Mouse (Mus musculus) erythroblast, embryonic 14.5 days (primary cell): ENCODE data around the gene Lap3. TPM values are rescaled to one million over a fixed set of nuclear protein-coding genes. Genes with fewer than 3 reads are reported as not detected.

Experiments used
- H3K27me3 ChIP-seq: 2 replicates; pipeline ENCODE4 v1.6.1; 2012; ENCODE audit warnings: inconsistent platforms; ENCODE audit not compliant: control insufficient read depth
- H3K36me3 ChIP-seq: 2 replicates; pipeline ENCODE4 v1.6.1; 2012; ENCODE audit warnings: mild to moderate bottlenecking, inconsistent platforms; ENCODE audit not compliant: control insufficient read depth
- H3K4me1 ChIP-seq: 2 replicates; pipeline ENCODE4 v1.6.1; 2012; ENCODE audit warnings: inconsistent platforms; ENCODE audit not compliant: control insufficient read depth
- H3K4me3 ChIP-seq: replicated peaks from 2 replicates; pipeline ENCODE3; 2012; ENCODE audit warnings: moderate library complexity, mild to moderate bottlenecking, inconsistent platforms
- H3K9me3 ChIP-seq: 2 replicates; pipeline ENCODE4 v1.6.1; 2012; ENCODE audit warnings: low read length, inconsistent platforms, mixed read lengths; ENCODE audit not compliant: control insufficient read depth
- GATA1 ChIP-seq: IDR thresholded peaks from 2 replicates; pipeline ENCODE4 v1.6.1; 2012; ENCODE audit warnings: low read length, inconsistent platforms, mixed read lengths
- TAL1 ChIP-seq: IDR thresholded peaks from 3 replicates; pipeline ENCODE4 v1.6.1; 2012; ENCODE audit warnings: low read length, inconsistent platforms, mixed read lengths
- polyA plus RNA-seq: library from polyadenylated mRNA; stranded (reverse); fragments of >175 nt; gene quantifications from 2 replicates; pipeline ENCODE4 v1.2.3, GENCODE M21; 2012

The Lap3 gene
- polyA plus RNA-seq, 1 experiment = 0.49 TPM

DNA sequence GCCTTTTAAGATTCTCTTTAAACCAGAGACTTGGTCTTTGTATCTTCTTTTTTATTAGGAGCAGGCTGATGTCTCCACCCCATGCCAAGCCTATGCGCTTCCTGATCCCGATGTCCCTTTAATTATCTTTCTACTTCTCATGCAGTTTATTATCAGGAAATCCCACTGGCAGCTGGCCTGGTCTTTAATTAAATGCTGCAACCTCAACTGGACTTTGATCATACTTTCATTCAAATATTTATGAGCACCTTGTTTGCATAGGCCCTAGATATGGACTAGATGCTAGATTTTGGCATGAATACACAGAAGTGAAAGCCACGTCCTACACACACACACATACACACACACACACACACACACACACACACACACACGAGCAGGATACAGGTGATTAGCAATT is 1.4 kb upstream of the Lap3 start:
- Histone ChIP-seq H3K4me1 (peaks cover 21% of the 10 kb centered on the region), H3K9me3 (no peaks in the 10 kb centered on the region), H3K36me3 (peaks cover 7% of the 10 kb centered on the region), H3K4me3 (no peak overlapping the region), H3K27me3 (peaks cover 9% of the 10 kb centered on the region)
- TF ChIP-seq GATA1 (no peak), TAL1 (no peak)

DNA sequence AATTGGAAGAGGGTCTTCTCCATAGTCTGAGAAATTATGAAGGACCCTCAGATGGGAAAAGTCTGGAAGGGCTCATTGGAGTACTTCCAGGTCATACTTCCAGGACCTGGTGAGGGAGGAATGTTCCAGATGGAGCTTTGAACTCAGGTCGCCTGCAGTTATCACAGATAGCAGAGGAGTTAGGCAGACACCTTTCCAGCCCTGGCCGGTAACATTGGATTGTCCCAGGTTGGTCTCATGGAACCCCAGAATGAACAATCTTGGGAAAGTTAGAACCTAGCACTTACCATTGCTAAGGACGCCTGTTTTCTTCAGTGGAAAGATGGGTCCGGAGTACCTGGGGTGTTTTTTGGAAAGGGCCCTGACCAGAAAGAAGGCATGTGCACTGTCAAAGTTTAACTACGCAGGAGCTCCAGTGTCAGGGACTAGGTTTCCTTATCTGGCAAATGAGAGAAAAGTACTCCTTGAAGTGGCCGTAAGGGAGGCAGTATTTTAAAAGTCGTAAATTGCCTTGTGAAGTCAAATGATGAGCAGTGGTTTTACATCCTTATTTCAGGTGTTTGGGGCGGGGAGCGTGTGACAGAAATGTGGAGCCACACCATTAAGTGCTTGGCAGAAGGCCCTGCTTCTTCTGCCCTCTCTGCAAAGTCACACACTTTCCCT is 1.1 kb downstream of the Lap3 start:
- TF ChIP-seq GATA1 = no peak
- H3K36me3 ChIP-seq = peaks cover 26% of the 10 kb centered on the region
- H3K27me3 ChIP-seq = peaks cover 9% of the 10 kb centered on the region
- peak overlapping the region; percentile 74 for H3K4me3 ChIP-seq
- no peaks in the 10 kb centered on the region for H3K9me3 ChIP-seq
- H3K4me1 ChIP-seq = peaks cover 21% of the 10 kb centered on the region

DNA sequence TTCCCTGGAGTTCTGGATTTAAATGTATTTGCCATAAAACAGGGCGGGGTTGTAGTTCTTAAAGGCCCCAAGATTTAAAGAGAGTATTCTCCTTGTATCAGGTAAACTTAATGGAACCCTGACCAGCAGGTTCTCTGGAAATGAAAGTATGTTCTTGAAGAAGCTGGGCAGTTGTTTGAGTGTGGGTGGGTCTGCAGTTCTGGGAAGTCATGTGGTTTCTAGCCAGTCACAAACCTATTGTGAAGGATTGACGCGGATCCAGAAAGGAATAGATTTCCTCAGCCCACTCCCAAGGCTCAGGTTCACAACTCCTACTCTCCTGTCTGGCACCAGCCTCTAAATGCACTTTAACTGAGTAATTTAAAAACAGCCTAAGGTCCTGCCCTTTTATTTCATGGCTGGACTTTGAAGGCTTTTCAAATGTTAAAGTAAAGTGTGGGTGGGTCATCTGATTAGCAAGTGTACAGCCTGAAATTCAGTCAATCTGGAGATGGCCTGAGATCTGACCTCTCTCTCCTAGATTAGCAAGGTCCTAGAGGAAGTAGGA is 2.3 kb downstream of the Lap3 start:
- peaks cover 6% of the 10 kb centered on the region for H3K27me3 ChIP-seq
- H3K36me3 ChIP-seq = peaks cover 32% of the 10 kb centered on the region
- no peaks in the 10 kb centered on the region for H3K9me3 ChIP-seq
- H3K4me1 ChIP-seq = peaks cover 21% of the 10 kb centered on the region
- no peak overlapping the region for H3K4me3 ChIP-seq
- TF ChIP-seq TAL1 = no peak
- no peak for TF ChIP-seq GATA1

DNA sequence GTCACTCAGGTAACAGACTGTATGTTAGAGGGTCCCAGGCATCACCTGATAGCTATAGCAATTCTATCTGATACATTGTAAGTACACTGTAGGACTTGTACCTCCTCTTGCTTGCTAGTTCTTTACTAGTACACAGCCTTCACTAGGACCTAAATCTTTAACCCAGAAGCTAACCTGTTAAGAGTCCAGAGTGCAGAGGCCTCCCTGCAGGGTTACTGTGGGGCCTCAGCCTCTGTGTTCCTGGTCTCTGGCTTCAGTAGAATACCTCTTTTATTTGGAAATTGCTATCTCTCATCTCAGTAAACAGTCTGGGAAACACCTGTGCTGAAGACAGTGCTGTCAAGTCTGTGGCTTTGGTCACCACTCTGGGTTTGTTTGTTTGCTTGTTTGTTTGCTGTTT is 2.9 kb downstream of the Lap3 start:
- Histone ChIP-seq H3K4me3 (no peak overlapping the region), H3K4me1 (peaks cover 21% of the 10 kb centered on the region), H3K36me3 (peaks cover 35% of the 10 kb centered on the region), H3K27me3 (peaks cover 6% of the 10 kb centered on the region), H3K9me3 (no peaks in the 10 kb centered on the region)
- no peak for TF ChIP-seq TAL1
- TF ChIP-seq GATA1 = no peak

DNA sequence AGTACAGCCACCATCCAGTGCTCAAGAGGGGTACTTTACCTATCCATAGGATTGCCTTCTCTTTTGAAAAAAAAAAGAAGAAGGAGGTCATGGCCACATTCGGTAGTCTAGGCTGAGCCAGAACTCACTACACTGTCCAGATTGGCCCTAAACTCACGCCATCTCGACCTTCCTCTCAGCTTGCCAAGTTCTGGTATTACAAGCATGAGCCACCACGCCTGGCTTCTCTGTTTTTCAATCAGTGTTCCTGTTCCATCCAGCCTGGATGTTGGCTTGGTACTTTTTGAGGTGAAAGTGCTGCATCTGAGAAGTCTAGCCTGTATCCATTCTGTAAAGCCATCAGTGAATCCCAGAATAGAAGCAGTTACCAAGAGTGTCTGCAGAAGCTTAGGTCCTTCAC is 3.3 kb downstream of the Lap3 start:
- Histone ChIP-seq H3K27me3 (peaks cover 2% of the 10 kb centered on the region), H3K9me3 (no peaks in the 10 kb centered on the region), H3K4me3 (no peak overlapping the region), H3K4me1 (peaks cover 21% of the 10 kb centered on the region), H3K36me3 (peaks cover 38% of the 10 kb centered on the region)
- TF ChIP-seq GATA1 = no peak
- TF ChIP-seq TAL1 = no peak

DNA sequence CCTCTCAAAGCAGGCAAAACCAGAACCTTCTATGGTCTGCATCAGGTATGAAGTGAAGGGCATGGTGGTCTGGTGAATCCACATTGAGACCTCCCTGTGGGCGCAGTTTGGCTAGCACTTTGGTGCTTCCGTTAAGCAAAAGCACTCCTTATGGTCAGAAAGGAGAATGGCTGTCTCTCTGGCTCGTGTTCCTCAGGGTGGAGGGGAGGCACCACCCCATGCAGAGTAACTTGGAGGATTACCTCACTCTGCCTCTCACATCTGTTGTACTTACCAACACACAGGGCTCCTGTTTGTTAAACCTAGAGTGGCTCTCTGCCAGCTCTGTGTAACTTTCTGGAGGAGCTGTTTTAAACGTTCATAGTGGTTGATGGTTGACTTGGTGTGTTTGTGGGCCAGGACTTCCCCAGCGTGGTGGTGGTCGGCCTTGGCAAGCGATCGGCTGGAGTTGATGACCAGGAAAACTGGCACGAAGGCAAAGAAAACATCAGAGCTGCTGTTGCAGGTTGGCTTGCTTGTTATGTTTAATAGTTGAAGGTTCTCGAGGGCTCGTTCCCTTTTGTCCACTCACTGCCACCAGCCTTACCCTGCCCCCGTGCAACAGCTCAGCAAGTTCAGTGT is 3.9 kb downstream of the Lap3 start:
- H3K9me3 ChIP-seq = no peaks in the 10 kb centered on the region
- H3K36me3 ChIP-seq = peaks cover 43% of the 10 kb centered on the region
- TF ChIP-seq TAL1 (no peak), GATA1 (no peak)

DNA sequence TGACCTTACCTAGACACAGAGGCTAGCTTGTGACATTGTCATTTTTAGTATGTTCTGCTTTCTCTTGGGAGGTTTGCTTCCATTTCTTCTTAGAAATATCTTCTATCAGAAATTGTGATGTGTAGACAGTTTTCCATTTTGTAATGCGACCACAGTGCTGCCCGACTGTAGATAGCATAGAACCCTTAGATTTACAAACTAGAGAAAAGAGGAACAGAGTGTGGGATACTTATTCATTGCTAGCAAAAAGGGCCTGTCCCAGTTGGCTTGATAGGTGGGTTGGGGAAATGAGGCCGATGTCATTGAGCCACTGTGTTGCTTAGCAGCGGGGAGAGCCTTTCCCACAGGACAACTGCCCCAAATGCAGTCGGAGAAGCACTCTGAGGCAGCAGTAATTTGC is 4.4 kb downstream of the Lap3 start:
- Histone ChIP-seq H3K9me3 (no peaks in the 10 kb centered on the region), H3K4me3 (no peak overlapping the region), H3K27me3 (no peaks in the 10 kb centered on the region), H3K4me1 (peaks cover 21% of the 10 kb centered on the region), H3K36me3 (peaks cover 47% of the 10 kb centered on the region)
- no peak for TF ChIP-seq TAL1
- no peak for TF ChIP-seq GATA1

More for the DNA sequence above, 3.9 kb downstream of the Lap3 start:
- Histone ChIP-seq H3K4me1 (peaks cover 21% of the 10 kb centered on the region), H3K4me3 (no peak overlapping the region), H3K27me3 (no peaks in the 10 kb centered on the region)

DNA sequence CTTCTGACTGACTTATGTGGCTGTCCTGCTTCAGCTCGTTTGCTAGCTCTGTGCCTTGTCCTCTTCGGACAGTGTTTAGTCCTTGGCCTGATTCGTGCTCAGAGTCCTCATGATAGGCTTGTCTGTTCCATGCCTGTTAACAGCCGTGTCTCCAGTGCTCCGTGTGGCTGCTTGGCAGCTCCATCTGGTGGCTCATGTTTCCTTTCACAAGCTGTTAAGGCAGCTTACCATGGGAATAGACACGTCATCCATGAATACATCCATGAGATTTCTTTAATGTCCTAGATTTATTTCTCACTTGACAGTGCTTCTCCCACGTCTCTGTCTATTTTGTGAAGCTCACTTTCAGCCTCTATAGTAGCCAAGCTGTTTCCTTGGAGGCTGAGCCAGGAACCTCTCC is 16.9 kb downstream of the Lap3 start:
- Histone ChIP-seq H3K36me3 (peaks cover 41% of the 10 kb centered on the region), H3K4me3 (no peak overlapping the region)

DNA sequence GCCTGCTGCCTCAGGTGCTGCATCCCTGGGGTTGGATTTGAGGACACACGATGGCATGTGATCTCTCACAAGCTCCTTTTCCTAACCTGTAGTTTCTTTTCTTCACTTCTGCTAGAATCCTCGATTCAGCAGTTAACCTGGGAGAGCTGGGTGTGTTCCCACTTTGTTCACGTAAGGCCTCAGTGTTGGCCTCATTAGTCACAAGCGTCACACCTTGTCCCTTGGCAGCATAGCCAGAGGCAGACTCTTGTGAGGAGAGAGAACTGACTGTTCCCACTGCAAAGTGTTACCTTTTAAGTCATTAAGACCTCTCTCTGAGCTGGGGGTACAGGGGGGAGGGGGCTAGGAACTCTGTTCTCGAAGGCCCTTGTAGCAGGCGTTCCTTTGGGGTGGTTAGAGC is 19.7 kb downstream of the Lap3 start:
- peaks cover 24% of the 10 kb centered on the region for H3K36me3 ChIP-seq

More for the DNA sequence above, 16.9 kb downstream of the Lap3 start:
- Histone ChIP-seq H3K9me3 (no peaks in the 10 kb centered on the region), H3K27me3 (no peaks in the 10 kb centered on the region), H3K4me1 (no peaks in the 10 kb centered on the region)
- TF ChIP-seq TAL1 = no peak
- no peak for TF ChIP-seq GATA1

More for the DNA sequence above, 19.7 kb downstream of the Lap3 start:
- H3K4me1 ChIP-seq = no peaks in the 10 kb centered on the region
- no peak overlapping the region for H3K4me3 ChIP-seq
- no peaks in the 10 kb centered on the region for H3K27me3 ChIP-seq
- no peaks in the 10 kb centered on the region for H3K9me3 ChIP-seq
- TF ChIP-seq GATA1 (no peak), TAL1 (no peak)
